Mouse (Mus musculus): ENCODE results near the gene 9530068E07Rik.

- TF ChIP-seq CTCF (IDR thresholded peaks at IDR 0.05) (no peak), EP300 (IDR thresholded peaks at IDR 0.05; ENCODE audit: insufficient read depth, low read depth, low read length) (no peak), POLR2A (IDR thresholded peaks at IDR 0.05; ENCODE audit: insufficient read depth, low read depth, low read length) (no peak)
Observed at GRCm38 (mm10) chr11:52404209-52404608, 8.0 kb downstream of the 9530068E07Rik start.
